Mouse (Mus musculus) thymus, adult 2 months (tissue): ENCODE data around the gene Stag3.

ENCODE experiments used
- CTCF ChIP-seq: fragments of 200-500 bp; IDR thresholded peaks from 2 replicates; pipeline ENCODE4 v1.5.1; 2012; ENCODE audit warnings: mild to moderate bottlenecking, control low read depth, low read length, moderate library complexity, borderline replicate concordance; ENCODE audit not compliant: control insufficient read depth, poor library complexity, insufficient read depth; ENCODE audit errors: extremely low read depth
- POLR2A ChIP-seq: fragments of 200-500 bp; IDR thresholded peaks from 2 replicates; pipeline ENCODE4 v1.6.1; 2012; ENCODE audit warnings: mild to moderate bottlenecking, low read length, control low read depth, moderate library complexity; ENCODE audit not compliant: control insufficient read depth, poor library complexity, insufficient read depth; ENCODE audit errors: extremely low read depth

DNA sequence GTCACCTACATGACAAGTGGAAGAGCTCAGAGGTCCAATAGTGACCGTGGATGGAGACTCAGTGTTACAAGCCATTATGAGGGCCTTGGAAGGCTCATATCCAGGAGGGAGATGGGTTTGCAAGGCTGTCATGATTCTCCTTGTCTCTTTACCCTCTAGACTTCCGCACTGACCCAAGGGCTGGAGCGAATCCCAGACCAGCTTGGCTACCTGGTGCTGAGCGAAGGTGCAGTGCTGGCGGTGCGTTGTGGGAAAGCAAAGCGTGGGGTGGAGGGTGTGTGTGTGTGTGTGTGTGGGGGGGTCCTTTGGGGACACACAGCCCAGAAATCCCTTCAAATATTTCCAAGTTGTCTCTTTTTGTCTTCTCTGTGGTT, 24.0 kb upstream of the Stag3 start:
- TF ChIP-seq POLR2A (no peak), CTCF (no peak)
